Mouse (Mus musculus) forebrain, embryonic 16.5 days (tissue): ENCODE measurements around the gene Zer1. TPM values are rescaled to one million over a fixed set of nuclear protein-coding genes. Genes with fewer than 3 reads are reported as not detected.

Source experiments
- ATAC-seq: fragments of 200-750 bp; cut with Nextera tagmentation; 2 replicates; pipeline ENCODE4 v1.8.0; 2017; ENCODE audit warnings: mild to moderate bottlenecking, moderate library complexity
- H3K27ac ChIP-seq: fragments of 300-500 bp; sonication (generic); 2 replicates; pipeline ENCODE4 v1.5.1; 2014; ENCODE audit warnings: low read length, control low read depth
- H3K27me3 ChIP-seq: fragments of 300-500 bp; sonication (generic); replicated peaks from 2 replicates; pipeline ENCODE4 v1.6.1; 2014; ENCODE audit warnings: low read length; ENCODE audit not compliant: control insufficient read depth, insufficient read depth
- H3K36me3 ChIP-seq: fragments of 300-500 bp; sonication (generic); 2 replicates; pipeline ENCODE4 v1.6.1; 2014; ENCODE audit not compliant: control insufficient read depth, insufficient read depth
- H3K4me1 ChIP-seq: fragments of 300-500 bp; sonication (generic); replicated peaks from 2 replicates; pipeline ENCODE4 v1.6.1; 2014; ENCODE audit warnings: low read length; ENCODE audit not compliant: control insufficient read depth, insufficient read depth
- H3K4me2 ChIP-seq: fragments of 300-500 bp; sonication (generic); 2 replicates; pipeline ENCODE4 v1.6.1; 2014; ENCODE audit warnings: mild to moderate bottlenecking, low read length, control low read depth
- H3K4me3 ChIP-seq: fragments of 300-500 bp; sonication (generic); replicated peaks from 2 replicates; pipeline ENCODE4 v1.5.1; 2014; ENCODE audit warnings: mild to moderate bottlenecking, low read length, control low read depth
- H3K9ac ChIP-seq: fragments of 300-500 bp; sonication (generic); replicated peaks from 2 replicates; pipeline ENCODE4 v1.6.1; 2014; ENCODE audit warnings: low read depth, low read length, control low read depth
- H3K9me3 ChIP-seq: fragments of 300-500 bp; sonication (generic); 2 replicates; pipeline ENCODE4 v1.6.1; 2016; ENCODE audit warnings: low read length; ENCODE audit not compliant: control insufficient read depth
- WGBS: fragments of 180-500 bp; shearing (Covaris S2); extraction: QIAGEN DNeasy Blood & Tissue Kit; methylation state at CpG from one replicate; pipeline ENCODE4 v1.1.7; 2014; 5-methylcytosine and 5-hydroxymethylcytosine counted together
- polyA plus RNA-seq: library from polyadenylated mRNA; unstranded; fragments of >200 nt; fragmentation: Nextera tagmentation; extraction: Ambion mirVana; gene quantifications from 2 replicates; pipeline ENCODE4 v1.2.1, GENCODE M21; 2015

Gene Zer1
- polyA plus RNA-seq, 1 experiment from 2014 or later, result 16.5 TPM

DNA sequence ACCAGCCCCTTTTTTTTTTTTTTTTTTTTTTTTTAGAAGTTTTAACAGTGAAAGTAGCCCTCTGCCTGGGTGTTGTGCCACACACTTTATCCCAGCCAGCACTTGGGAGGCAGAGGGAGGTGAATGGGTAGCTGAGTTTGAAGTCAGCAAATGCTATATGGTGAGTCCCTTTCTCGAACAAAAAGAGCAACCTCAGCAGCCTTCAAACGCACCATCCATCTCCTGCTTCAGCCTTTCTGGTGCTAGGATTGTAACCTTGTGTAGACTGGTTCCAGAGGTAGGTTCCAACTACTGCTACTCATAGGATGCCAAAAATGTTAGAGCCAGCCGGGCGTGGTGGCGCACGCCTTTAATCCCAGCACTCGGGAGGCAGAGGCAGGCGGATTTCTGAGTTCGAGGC, 47.9 kb downstream of the Zer1 start:
- Histone ChIP-seq H3K27ac (no peak overlapping the region), H3K4me2 (no peak overlapping the region), H3K4me1 (peaks cover 11% of the 10 kb centered on the region), H3K36me3 (0 out of 2 replicates have a peak, but pooled peaks cover 2% of the 10 kb centered on the region), H3K27me3 (no peaks in the 10 kb centered on the region), H3K4me3 (no peak overlapping the region), H3K9me3 (no peaks in the 10 kb centered on the region), H3K9ac (no peak overlapping the region)
- ATAC-seq, result no peak
- 89% methylated on average over 8 of the region's 9 CpGs for WGBS

- Histone ChIP-seq H3K9ac (no peak overlapping the region), H3K4me3 (no peak overlapping the region), H3K27ac (no peak overlapping the region), H3K4me2 (no peak overlapping the region), H3K36me3 (peaks cover 3% of the 10 kb centered on the region), H3K9me3 (no peaks in the 10 kb centered on the region), H3K4me1 (peaks cover 11% of the 10 kb centered on the region), H3K27me3 (no peaks in the 10 kb centered on the region)
- WGBS, result 93% methylated on average over 3 of the region's 3 CpGs
- ATAC-seq, result no peak
These were observed 48.8 kb downstream of the Zer1 start for GRCm38 (mm10) chr2:30075625-30076024.

DNA sequence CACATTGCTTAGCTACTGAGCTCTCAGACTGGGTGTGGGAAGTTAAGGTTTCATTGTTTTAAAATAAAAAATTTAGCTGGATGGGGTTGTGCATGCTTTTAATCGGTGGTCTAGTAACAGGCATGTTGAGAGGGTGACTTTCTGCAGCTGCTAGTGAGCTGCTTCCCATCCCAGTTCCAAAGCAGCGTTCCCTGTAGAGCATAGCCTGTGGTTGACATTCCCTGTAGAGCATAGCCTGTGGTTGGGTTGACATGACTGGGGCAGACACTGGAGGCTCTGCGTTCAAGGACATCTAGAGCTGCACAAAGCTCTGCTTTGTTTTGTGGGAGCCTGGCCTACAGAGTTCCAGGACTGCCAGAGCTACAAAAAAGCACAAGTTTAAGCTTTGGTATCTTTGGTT, 51.1 kb downstream of the Zer1 start:
- WGBS, result 75% methylated on average over 3 of the region's 3 CpGs
- no peak overlapping the region for H3K4me2 ChIP-seq

DNA sequence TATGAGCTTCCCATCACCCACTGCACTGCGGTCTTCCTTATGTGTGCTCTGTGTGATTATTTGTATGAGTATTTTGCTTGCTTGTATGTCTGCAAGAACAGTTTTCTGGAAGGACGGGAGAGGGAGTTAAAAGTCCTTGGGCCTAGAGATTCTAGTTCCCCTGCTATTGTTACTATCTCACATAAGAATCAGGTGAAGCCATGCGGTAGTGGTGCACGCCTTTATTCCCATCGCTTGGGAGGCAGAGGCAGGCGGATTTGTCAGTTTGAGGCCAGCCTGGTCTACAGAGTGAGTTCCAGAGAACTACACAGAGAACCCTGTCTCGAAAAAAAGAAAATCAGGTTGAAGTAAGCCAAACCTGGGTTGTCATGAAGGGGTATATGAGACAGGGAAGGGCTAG, 51.5 kb downstream of the Zer1 start:
- no peak overlapping the region for H3K9ac ChIP-seq
- H3K4me3 ChIP-seq, result no peak overlapping the region
- H3K27ac ChIP-seq, result no peak overlapping the region
- ATAC-seq, result no peak
- peaks cover 16% of the 10 kb centered on the region for H3K4me1 ChIP-seq
- H3K4me2 ChIP-seq, result no peak overlapping the region
- 71% methylated on average over 7 of the region's 7 CpGs for WGBS
- peaks cover 18% of the 10 kb centered on the region for H3K36me3 ChIP-seq
- no peaks in the 10 kb centered on the region for H3K27me3 ChIP-seq
- no peaks in the 10 kb centered on the region for H3K9me3 ChIP-seq

More for the DNA sequence above, 51.1 kb downstream of the Zer1 start:
- Histone ChIP-seq H3K27me3 (no peaks in the 10 kb centered on the region), H3K4me1 (peaks cover 16% of the 10 kb centered on the region), H3K4me3 (no peak overlapping the region), H3K9me3 (no peaks in the 10 kb centered on the region), H3K36me3 (peaks cover 17% of the 10 kb centered on the region), H3K9ac (no peak overlapping the region), H3K27ac (no peak overlapping the region)
- no peak for ATAC-seq

DNA sequence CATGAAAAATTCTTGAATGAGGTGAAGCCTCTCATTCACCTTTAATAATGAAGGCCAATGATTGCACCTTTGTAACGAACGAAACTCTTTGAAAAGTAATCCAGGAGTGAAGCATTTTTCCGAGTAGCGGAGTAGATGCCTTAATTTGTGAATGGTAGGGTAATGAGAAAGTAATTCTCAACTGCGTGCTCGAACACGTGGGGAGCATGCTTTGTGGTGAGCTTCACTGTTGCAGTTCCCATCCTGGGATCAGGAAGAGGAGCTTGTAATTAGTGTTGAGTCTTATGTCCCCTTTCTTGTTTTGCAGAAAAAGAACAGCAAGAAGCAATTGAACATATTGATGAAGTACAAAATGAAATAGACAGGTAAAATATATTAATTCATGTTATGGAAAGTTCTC, 56.4 kb downstream of the Zer1 start:
- Histone ChIP-seq H3K4me1 (peaks cover 28% of the 10 kb centered on the region), H3K4me3 (peak overlapping the region; percentile 88), H3K27me3 (no peaks in the 10 kb centered on the region), H3K36me3 (peaks cover 18% of the 10 kb centered on the region), H3K9me3 (no peaks in the 10 kb centered on the region), H3K27ac (no peak overlapping the region), H3K4me2 (peak overlapping the region; percentile 57), H3K9ac (peak overlapping the region; percentile 98)
- no peak for ATAC-seq
- 8% methylated on average over 7 of the region's 7 CpGs for WGBS

DNA sequence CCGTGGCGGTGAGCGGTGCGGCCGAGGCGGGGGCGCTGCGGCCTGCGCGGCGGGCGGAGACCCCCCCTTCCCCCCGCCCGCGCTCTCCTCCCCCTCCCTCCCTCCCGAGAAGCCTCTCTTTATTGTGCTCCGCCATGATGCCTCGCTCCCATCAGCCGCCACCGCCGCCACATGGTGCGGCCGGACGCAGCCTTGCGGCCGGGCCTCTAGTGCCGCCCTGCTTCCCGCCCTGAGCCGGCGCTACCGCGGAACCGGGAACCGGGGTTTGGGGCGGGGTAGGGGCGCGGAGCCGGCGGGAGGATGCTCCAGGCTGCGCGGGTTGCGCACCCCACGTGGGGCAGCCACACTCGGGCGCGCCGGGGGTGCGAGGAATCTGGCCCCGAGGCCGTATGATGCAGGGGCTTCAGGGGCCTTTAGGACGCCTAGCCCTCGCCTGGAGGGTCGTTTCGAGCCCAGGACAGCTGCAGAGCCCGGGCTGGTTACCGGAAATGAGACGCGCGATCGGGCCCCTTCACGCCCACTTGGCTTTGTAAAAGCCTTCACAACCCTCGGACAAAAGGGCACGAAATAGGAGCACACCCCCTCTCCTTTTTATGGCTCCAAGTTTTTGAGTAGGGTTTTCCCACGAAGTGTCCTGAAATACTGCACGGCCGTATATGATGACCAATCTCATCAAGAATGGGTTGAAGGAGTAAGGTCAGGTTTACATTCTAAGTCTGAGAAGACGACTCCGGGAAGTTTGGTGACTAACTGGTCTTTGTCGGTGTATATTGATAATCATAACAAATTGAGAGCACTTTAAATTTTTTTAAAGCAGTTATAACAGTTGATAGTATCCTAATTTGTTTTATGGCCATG, 57.1 kb downstream of the Zer1 start:
- Histone ChIP-seq H3K4me3 (peak overlapping the region; percentile 88), H3K27ac (peak overlapping the region; percentile 99), H3K4me1 (peaks cover 33% of the 10 kb centered on the region), H3K36me3 (peaks cover 16% of the 10 kb centered on the region), H3K27me3 (no peaks in the 10 kb centered on the region), H3K4me2 (peak overlapping the region; percentile 57), H3K9ac (peak overlapping the region; percentile 98), H3K9me3 (no peaks in the 10 kb centered on the region)
- under 1% methylated on average over 41 of the region's 69 CpGs for WGBS
- ATAC-seq, result peak; percentile 37

DNA sequence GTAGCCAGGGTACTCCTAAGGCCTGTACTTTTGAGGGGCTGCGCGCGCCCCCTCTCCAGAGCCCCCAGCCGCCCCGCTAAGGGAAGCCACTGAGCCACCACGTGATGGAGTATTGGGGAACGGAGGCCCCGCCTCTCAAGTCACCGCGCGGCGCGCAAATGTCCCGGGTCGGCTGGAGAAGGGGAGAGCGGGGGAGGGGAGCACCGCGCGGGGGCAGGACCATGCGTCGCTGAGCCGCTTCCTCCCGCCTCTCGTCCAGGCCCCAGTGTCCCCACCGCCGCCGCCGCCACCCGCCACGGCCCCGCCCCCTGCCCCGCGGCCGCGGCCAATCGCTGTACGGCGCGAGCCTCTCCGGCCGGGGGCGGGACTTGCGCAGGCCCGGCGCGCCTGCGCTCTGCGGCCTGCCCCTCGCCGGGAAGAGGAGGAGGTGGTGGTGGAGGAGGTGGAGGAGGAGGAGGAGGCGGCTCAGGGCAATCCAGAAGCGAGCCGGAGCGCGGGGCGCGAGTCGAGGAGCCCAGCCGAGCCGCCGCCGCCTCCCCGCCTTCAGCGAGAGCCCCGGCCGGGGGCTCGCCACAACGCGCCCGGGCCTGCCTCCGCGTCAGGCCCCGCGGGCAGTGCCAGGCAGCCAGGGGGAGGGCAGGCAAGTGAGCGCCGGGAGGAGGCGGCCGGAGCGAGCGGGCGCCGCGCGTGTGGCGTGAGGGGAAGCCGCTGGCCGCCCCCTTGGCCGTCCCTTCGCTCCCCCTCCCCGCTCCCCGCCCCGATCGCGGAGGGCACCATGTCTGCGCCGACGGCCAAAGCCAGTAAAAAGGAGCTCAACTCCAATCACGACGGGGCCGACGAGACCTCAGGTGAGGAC, 58.1 kb downstream of the Zer1 start:
- peak; percentile 93 for ATAC-seq
- peak overlapping the region; percentile 88 for H3K4me3 ChIP-seq
- under 1% methylated on average over 62 of the region's 101 CpGs for WGBS
- no peaks in the 10 kb centered on the region for H3K9me3 ChIP-seq
- H3K9ac ChIP-seq, result peak overlapping the region; percentile 98
- peak overlapping the region; percentile 68 for H3K4me2 ChIP-seq
- peaks cover 16% of the 10 kb centered on the region for H3K36me3 ChIP-seq
- no peaks in the 10 kb centered on the region for H3K27me3 ChIP-seq
- H3K4me1 ChIP-seq, result peaks cover 39% of the 10 kb centered on the region
- H3K27ac ChIP-seq, result peak overlapping the region; percentile 99

DNA sequence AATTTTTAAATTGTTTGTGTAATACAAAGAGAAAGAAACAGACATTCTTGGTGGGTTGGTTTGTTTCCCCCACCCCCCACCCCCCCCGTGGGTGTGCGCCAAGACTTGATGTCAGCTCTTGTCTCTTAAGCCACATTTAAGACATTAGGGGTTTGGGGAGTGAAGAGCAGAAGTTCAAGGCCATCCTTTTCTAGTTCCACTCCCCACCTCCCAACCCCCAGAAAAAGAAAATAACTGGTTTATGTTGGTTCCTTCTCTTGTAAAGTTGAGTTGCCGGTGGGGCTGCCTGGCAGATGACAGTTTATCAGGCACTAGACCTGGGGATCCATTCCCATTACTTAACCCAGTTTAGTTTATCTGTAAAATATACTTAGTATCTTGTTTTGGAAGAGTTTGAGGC, 60.1 kb downstream of the Zer1 start:
- ATAC-seq, result no peak
- Histone ChIP-seq H3K9me3 (no peaks in the 10 kb centered on the region), H3K4me2 (no peak overlapping the region), H3K27me3 (no peaks in the 10 kb centered on the region), H3K4me1 (peaks cover 41% of the 10 kb centered on the region), H3K9ac (no peak overlapping the region), H3K36me3 (peaks cover 5% of the 10 kb centered on the region), H3K4me3 (no peak overlapping the region), H3K27ac (no peak overlapping the region)
- 30% methylated on average over 3 of the region's 3 CpGs for WGBS

- peak overlapping the region; percentile 60 for H3K9ac ChIP-seq
- 12% methylated on average over 2 of the region's 3 CpGs for WGBS
- no peak overlapping the region; the same call in 1 of the 2 replicates for H3K4me3 ChIP-seq
These were observed 60.6 kb downstream of the Zer1 start for GRCm38 (mm10) chr2:30063791-30064190.

More at GRCm38 (mm10) chr2:30063791-30064190, 60.6 kb downstream of the Zer1 start:
- H3K36me3 ChIP-seq, result peaks cover 5% of the 10 kb centered on the region
- no peak overlapping the region for H3K27ac ChIP-seq
- H3K4me2 ChIP-seq, result peak overlapping the region; percentile 79
- ATAC-seq, result no peak
- no peaks in the 10 kb centered on the region for H3K27me3 ChIP-seq
- peaks cover 41% of the 10 kb centered on the region for H3K4me1 ChIP-seq
- H3K9me3 ChIP-seq, result no peaks in the 10 kb centered on the region
